Mouse (Mus musculus) common myeloid progenitor, adult 5-6 weeks (primary cell): ENCODE measurements at regions not wholly inside any gene's neighbourhood (a gene's known extent, or its start where the extent isn't known, plus 50 kb on each side); places are given as distances from the start of the nearest gene placed in this dataset.
"Not testable (repeated sequence)": the region's sequence is repeated elsewhere in the genome, so short reads cannot be mapped to it uniquely, and the experiment has no call there.

Experiments used
- ATAC-seq: replicated peaks from 2 replicates; pipeline ENCODE4 v1.8.0; 2016; ENCODE audit warnings: low read depth, mild to moderate bottlenecking, moderate TSS enrichment, inconsistent platforms; ENCODE audit not compliant: poor library complexity, severe bottlenecking

- ATAC-seq: 0 out of 2 replicates have a peak, but pooled peaks have one; percentile 11
Measured at GRCm38 (mm10) chr5:39337917-39338316, 417.4 kb downstream of the Hs3st1 start.

- ATAC-seq: no peak
Measured at GRCm38 (mm10) chr5:39336484-39336985, 418.7 kb downstream of the Hs3st1 start.

GRCm38 (mm10) chr5:39335321-39335720, 420.0 kb downstream of the Hs3st1 start:
- peak; percentile 66 for ATAC-seq

- peak; percentile 72 for ATAC-seq
Measured at GRCm38 (mm10) chr5:39334241-39334640, 421.0 kb downstream of the Hs3st1 start.

- no peak for ATAC-seq
Measured at GRCm38 (mm10) chr5:39325399-39325798, 429.9 kb downstream of the Hs3st1 start.

- ATAC-seq: no peak
Measured at GRCm38 (mm10) chr5:39316478-39316877, 438.8 kb downstream of the Hs3st1 start.

- ATAC-seq: no peak
Measured at GRCm38 (mm10) chr5:39311211-39311610, 434.6 kb upstream of the Clnk start.

GRCm38 (mm10) chr5:39305794-39306193, 429.2 kb upstream of the Clnk start:
- ATAC-seq: no peak

- ATAC-seq: no peak
Measured at GRCm38 (mm10) chr5:39292849-39293248, 416.2 kb upstream of the Clnk start.

- ATAC-seq: no peak
Measured at GRCm38 (mm10) chr5:39281021-39281420, 404.4 kb upstream of the Clnk start.

- no peak for ATAC-seq
Measured at GRCm38 (mm10) chr5:39273710-39274385, 397.2 kb upstream of the Clnk start.

- no peak for ATAC-seq
Measured at GRCm38 (mm10) chr5:39267106-39267505, 390.5 kb upstream of the Clnk start.

GRCm38 (mm10) chr5:39260721-39261190, 384.1 kb upstream of the Clnk start:
- no peak for ATAC-seq

- peak; percentile 90 for ATAC-seq
Measured at GRCm38 (mm10) chr5:39257745-39258144, 381.1 kb upstream of the Clnk start.

- ATAC-seq: no peak
Measured at GRCm38 (mm10) chr5:39252206-39252605, 375.6 kb upstream of the Clnk start.

- peak; percentile 54; the same call in 1 of the 2 replicates for ATAC-seq
Measured at GRCm38 (mm10) chr5:39251021-39251420, 374.4 kb upstream of the Clnk start.

GRCm38 (mm10) chr5:39219698-39220097, 343.1 kb upstream of the Clnk start:
- no peak for ATAC-seq

GRCm38 (mm10) chr5:39216326-39216725, 339.7 kb upstream of the Clnk start:
- ATAC-seq: no peak

GRCm38 (mm10) chr5:39215016-39215415, 338.4 kb upstream of the Clnk start:
- ATAC-seq: no peak

- ATAC-seq: no peak
Measured at GRCm38 (mm10) chr5:39212550-39212949, 335.9 kb upstream of the Clnk start.

GRCm38 (mm10) chr5:39198856-39199255, 322.2 kb upstream of the Clnk start:
- no peak for ATAC-seq

GRCm38 (mm10) chr5:39191153-39191552, 314.5 kb upstream of the Clnk start:
- ATAC-seq: not testable (repeated sequence)
